Mouse (Mus musculus) left cerebral cortex, postnatal 25 days (tissue): ENCODE data around the gene Hist1h2bb. TPM values are rescaled to one million over a fixed set of nuclear protein-coding genes. Genes with fewer than 3 reads are reported as not detected.
"Not testable (repeated sequence)": the region's sequence is repeated elsewhere in the genome, so short reads cannot be mapped to it uniquely, and the experiment has no call there.

ENCODE experiments used
- DNase-seq, 2 experiments: peaks; one replicate each; pipeline ENCODE4 v3.0.0; 2022; ENCODE audit warnings: low spot score in 2 of 2, mixed read lengths in 1 of 2
- intact Hi-C: fragments of 180-260 bp; cut with DNase I; formaldehyde crosslinking; loops from one replicate; pipeline ENCODE4 v1.15.1; 2025
- total RNA-seq, 2 experiments: library from RNA; stranded (reverse); gene quantifications; 2 replicates each; pipeline ENCODE4 v1.2.3; 2021

The Hist1h2bb gene
- total RNA-seq: 10 to 100 TPM; 17.5 to 23.2 TPM

DNA sequence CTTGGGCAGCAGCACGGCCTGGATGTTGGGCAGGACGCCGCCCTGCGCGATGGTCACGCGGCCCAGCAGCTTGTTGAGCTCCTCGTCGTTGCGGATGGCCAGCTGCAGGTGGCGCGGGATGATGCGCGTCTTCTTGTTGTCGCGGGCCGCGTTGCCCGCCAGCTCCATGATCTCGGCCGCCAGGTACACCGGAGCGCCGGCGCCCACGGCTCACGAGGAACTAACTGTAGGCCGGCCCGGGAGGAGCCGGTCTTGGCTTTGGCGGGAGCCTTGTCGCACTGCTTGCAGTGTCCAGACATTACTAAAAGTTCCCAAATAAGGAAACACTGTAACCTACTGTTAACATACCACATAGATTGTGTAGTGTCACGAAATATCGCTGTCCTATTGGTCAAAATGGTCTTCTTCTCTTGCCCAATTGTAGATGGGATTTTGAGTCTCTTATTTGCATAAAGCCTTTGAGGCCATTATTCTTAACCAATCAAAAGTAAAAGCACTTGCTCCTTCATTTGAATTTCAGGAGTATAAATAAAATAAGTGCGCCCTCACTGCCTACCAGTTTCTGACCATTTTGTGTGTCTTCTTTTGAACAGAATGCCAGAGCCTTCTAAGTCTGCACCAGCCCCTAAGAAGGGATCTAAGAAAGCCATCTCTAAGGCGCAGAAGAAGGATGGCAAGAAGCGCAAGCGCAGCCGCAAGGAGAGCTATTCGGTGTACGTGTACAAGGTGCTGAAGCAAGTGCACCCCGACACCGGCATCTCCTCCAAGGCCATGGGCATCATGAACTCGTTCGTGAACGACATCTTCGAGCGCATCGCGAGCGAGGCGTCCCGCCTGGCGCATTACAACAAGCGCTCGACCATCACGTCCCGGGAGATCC, at the start of gene Hist1h2bb:
Gene Hist1h2bb, plus strand, starts transcription at position 534 of the 880 bp plus-strand sequence.
- DNase-seq: peak; percentile 85 to 96
- intact Hi-C loops: not testable (repeated sequence)

DNA sequence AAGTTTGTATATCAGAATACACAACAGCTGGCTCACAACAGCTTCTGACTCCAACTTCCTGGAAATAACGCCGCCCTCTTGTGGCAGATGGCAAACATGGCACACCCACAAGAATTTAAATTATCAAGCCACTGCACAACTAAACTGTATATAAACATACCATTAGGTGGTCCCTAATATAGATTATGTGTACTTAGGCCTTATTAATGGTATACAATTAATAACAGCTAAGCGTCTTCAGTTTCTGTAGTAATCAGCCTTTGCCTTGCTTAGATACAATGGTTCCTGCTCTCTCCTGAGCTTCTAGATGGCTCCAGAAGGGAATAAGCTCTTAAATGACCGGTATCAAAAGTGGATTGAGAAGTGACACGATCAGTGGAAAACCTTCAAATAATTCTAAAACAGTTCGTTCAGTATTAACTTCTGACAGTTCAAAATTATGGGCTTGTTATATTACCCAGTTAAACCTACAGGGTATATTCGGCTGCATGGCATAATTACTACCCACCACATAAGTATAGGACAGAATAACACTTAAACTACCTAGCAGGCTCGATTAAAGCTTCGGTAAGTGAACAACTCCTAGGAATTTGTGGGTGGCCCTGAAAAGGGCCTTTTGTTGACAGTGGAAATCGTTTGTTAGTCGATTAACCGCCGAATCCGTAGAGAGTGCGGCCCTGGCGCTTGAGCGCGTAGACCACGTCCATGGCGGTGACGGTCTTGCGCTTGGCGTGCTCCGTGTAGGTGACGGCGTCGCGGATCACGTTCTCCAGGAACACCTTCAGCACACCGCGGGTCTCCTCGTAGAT, 48.8 kb upstream of the Hist1h2bb start:
- intact Hi-C loops: loop anchor here (1.0 to 5.0 kb wide), 4 partner anchors 13 to 1655 kb away; partner anchors contain the start of genes Hist1h1c, Hist1h2ag, Hist1h2bc and Hist1h2be
- peak; percentile 44 to 72 for DNase-seq

DNA sequence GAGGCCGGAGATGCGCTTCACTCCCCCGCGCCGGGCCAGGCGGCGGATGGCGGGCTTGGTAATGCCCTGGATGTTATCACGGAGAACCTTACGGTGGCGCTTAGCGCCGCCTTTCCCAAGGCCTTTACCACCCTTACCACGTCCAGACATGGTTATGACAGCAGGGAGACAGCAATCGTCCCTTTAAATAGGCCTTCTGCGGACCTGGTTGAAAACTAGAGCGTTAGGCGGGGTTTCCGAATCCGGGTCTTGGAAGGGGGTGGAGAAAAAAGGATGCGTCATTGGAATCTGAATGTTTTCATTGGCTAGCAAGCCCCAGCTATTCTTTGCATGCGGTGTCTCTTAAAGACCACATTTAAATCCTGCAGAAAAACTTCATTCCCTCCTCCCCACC, 48.2 kb upstream of the Hist1h2bb start, which contains the start of gene Hist1h4c:
Gene Hist1h4c, minus strand, starts transcription at position 155 of the 394 bp plus-strand sequence.
- DNase-seq: peak; percentile 99 to 100
- intact Hi-C loops: loop anchor here (1.0 to 5.0 kb wide), 4 partner anchors 14 to 1656 kb away; partner anchors contain the start of genes Hist1h1c, Hist1h2ag, Hist1h2bc and Hist1h2be

DNA sequence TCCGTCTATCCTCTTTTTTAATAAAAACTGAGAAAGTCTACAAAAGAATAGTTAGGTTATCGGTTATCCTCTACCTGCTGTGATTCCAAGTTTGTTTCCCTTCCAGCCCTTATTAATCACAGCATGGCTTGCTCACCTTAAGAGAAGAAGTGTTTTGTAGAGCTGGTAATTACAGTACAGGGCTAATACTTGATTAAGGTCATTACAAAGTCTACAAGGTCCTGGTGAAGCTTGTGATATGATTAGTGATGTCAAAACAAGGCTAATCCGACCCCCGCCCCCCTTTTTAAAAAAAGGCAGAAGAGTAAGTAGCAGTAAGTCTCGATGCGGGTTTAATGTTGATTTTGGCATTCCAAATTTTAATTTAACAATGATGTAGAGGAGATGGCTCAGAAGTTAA, 47.5 kb upstream of the Hist1h2bb start:
- intact Hi-C loops: loop anchor here (1.0 to 5.0 kb wide), 4 partner anchors 15 to 1657 kb away; partner anchors contain the start of genes Hist1h1c, Hist1h2ag, Hist1h2bc and Hist1h2be
- DNase-seq: no peak

DNA sequence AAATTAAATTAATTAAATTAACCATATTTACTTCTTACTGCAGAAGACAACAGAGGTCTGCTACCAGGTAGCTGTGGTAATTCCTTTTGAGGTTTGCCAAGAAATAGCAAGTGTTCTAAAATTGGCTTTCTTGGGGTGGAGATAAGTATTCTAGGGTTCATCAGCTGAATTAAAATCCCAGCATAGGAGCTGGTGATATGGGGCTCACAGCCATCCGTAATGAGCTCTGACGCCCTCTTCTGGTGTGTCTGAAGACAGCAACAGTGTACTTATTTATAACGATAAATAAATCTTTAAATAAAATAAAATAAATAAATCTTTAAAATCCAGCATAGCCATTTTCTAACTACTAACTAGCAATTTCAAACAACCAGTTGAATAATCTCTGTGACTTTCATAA, 46.8 kb upstream of the Hist1h2bb start:
- intact Hi-C loops: loop anchor here (5.0 kb wide), 1 partner anchor 1657 kb away; the partner anchor contains the start of genes Hist1h2ag, Hist1h2bj and Hist1h4i
- DNase-seq: no peak

DNA sequence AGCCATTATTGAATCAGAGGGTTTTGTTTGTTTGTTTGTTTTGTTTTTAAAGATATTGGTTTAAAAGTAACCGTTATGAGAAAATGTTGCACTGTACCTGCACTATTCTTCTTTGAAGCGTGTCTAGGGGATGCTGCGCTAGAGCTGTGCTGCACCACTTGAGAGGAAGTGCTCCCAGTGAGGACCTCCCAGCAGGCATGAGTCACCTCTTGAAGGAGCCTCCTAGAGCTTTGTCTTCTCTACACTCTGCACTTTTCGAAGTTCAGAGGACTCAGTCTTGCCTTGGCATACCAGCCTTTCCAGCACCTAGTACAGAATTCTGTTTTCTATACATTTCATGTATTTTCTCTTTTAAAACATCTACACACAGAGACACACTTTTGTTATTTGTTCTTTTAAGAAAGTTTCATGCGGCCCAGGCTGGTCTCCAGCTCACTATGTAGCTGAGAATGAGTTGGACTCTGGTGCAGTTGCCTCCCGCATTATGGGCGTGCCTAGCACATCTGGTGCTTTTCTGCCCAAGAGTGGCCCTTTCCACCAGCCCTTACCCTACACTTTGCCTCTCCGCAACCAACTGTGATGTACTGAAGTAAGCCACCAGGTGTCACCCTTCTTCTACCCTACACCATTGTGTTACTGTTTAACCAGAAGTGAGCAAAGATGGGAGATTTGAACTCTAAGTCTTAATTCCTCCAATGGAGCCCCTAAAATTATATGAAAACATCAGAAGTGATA, 45.6 kb upstream of the Hist1h2bb start:
- peak; percentile 81 to 88 for DNase-seq
- intact Hi-C loops: loop anchor here (1.0 kb wide), 1 partner anchor 31 kb away; no protein-coding TSS in a partner anchor

DNA sequence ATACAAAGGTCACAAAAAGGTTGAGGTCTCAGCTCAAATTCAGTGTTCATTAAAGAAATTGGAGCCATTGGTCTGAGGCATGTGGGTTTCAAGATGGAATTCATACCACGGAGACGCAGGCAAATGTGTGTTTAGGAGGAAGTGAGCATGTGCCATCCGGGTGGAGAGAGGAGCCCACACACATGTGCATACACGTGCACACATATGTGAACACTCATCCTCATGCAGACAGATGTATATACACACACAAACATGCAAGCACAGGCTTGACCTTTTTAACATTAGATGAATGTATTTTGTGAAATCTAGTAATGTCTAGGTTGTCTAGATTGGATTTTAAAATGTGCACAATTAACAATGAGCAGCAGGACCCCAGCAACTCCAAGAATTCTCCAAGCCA, 44.3 kb upstream of the Hist1h2bb start:
- intact Hi-C loops: no loop called here
- DNase-seq: no peak

DNA sequence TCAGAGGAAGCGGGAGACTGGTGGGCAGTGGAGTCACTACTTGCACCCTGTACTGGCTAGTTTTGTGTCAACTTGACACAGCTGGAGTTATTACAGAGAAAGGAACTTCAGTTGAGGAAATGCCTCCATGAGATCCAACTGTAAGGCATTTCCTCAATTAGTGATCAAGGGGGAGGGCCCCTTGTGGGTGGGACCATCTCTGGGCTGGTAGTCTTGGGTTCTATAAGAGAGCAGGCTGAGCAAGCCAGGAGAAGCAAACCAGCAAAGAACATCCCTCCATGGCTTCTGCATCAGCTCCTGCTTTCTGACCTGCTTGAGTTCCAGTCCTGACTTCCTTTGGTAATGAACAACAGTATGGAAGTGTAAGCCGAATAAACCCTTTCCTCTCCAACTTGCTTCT, 43.7 kb upstream of the Hist1h2bb start:
- not testable (repeated sequence) for DNase-seq

DNA sequence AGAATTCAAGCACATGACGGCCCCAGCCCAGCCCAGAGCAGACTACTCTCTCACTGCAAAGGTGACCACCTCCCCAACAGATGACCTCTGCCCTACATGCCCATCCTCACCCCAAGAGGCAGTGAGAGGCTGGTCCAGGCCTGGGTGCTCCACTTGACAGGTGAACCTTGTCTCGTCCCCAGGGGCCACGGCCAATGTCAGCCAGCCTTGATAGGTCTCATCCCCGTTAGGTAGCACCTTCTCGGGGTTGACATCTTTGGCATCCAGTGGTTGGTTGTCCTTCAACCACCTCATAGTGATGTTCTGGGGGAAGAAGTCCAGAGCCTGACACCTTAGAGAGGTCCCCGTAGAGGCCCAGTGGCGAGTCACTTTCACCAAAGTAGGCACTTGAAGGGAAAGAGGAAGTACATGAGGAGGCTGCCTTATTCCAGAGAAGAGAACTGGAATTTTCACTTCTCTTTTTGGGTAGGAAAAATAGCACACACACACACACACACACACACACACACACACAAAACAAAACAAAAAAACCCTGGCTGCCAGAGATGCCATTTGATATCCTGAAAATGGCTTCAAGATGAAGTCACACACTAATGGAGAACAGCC, 40.7 kb upstream of the Hist1h2bb start:
- DNase-seq: no peak
- intact Hi-C loops: no loop called here

More for the DNA sequence above, 43.7 kb upstream of the Hist1h2bb start:
- intact Hi-C loops: not testable (repeated sequence)

DNA sequence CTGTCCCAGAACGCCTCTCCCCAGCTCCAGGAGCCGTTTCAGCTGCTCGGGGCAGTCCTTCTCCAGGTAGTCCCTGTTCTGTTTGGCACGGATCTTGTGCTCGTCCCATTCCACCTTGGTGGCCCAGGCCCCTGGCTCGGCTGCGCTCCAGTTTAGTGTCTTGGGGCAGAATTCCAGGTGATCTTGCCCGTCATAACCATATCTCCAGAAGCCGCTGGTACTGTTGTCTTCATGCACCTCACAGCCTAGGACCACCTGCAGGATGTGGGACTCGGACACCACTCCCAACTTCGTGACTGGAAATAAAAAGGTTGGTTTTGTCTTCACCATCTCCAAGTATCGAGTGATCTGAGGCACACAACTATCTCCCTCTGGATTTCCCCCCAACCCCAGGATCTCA, 39.8 kb upstream of the Hist1h2bb start:
- intact Hi-C loops: no loop called here
- no peak for DNase-seq

DNA sequence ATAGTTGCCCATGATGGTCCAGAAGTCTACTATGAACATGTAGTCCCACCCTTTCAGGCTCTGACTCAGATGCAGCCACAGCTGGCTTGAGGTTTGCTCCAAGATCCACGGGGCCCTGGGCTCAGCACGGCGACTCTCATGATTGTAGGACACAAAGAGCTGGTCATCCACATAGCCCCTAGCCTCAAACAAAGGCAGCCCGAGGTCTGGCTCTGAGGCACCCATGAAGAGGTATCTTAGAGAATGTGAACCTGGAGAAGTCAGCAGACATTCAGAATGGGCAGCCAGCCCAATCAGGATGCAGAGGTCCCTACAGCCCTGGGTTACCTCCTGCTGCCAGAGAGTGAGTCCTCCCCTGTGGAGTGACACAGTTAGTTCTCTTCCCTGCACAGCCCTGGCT, 38.5 kb upstream of the Hist1h2bb start:
- DNase-seq: no peak
- intact Hi-C loops: no loop called here

DNA sequence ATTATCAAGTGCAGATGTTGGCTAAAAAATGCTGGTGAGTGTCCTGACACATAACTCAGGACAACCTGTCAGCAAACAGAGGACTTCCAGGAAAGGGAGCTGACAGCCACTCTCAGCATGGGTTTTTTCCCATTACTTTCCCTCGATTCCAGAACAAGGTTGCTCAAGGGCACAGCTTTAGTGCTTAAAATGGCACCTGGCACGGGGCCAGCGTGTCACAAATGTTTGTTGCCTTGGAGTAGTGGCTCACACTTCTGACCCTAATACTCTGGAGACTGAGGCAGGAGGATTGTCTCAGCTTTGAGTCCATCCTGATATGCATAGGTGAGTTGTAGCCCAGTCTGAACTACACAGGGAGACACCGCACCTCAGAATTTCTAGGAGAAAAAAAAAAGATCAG, 37.9 kb upstream of the Hist1h2bb start:
- intact Hi-C loops: no loop called here
- DNase-seq: no peak

DNA sequence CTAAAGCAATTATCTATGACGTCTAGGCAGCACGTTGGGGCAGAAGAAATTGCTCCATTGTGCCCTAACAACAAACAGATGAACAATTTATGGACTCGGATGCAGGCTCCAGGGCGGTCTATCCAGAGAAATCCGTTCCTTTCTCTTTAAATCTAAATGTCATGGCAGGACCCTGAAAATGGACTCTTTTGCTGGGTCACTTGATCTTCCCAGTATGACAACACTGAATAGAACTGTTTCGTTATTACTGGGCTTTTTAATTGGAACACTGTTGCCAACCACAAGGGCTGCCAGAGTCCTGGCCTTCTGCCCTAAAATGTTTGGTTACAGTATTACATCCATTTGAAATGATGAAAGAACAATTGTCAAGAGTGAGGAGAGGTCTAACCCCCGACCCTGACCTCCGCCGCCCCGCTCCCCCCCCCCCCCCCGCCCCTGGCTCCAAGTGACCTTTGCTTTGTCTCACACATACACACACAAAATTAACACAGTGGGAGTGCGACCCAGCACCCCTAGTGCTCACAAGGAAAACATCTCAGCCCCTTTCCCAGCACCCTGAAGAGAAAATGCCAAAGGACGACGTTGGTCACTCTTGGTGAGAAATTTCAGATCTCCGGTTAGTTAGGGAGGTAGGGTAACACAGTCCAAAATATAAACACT, 36.7 kb upstream of the Hist1h2bb start:
- no peak for DNase-seq
- intact Hi-C loops: no loop called here

DNA sequence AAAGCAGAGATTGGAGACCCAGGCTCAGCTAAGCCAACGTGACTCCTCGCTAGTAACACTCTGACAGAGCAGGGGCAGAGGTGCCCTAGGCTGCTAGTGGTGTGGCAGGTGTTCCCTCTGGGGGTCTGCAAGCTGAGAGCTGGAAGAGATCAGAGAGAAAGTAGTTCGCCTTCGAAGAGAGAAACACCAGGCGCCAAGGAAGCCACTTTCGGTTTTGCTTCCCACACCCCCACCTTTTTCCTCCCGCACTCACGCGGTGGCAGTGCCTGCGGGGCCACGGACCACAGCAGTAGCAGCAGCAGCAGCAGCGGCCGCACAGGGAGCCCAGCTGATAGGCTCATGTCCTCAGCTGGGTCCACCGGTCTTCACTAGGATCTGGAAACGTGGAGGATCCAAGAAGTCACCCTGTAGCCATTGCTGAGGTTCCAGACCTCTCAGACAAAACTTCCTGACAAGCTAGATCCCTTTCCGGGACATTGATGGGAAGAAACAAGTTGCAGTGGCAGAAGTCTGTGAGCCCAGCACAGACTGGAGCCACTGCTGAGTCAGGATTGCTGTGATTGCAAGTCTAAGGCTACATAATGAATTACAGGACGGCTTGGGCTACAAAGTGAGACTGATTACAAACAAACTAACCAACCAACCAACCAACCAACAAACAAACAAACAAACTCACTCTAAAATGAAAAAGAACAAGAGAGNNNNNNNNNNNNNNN, 36.0 kb upstream of the Hist1h2bb start, which contains the start of gene Hfe:
Gene Hfe, minus strand, starts transcription at position 481 of the 716 bp plus-strand sequence.
- intact Hi-C loops: no loop called here
- peak; percentile 8 to 43 for DNase-seq

DNA sequence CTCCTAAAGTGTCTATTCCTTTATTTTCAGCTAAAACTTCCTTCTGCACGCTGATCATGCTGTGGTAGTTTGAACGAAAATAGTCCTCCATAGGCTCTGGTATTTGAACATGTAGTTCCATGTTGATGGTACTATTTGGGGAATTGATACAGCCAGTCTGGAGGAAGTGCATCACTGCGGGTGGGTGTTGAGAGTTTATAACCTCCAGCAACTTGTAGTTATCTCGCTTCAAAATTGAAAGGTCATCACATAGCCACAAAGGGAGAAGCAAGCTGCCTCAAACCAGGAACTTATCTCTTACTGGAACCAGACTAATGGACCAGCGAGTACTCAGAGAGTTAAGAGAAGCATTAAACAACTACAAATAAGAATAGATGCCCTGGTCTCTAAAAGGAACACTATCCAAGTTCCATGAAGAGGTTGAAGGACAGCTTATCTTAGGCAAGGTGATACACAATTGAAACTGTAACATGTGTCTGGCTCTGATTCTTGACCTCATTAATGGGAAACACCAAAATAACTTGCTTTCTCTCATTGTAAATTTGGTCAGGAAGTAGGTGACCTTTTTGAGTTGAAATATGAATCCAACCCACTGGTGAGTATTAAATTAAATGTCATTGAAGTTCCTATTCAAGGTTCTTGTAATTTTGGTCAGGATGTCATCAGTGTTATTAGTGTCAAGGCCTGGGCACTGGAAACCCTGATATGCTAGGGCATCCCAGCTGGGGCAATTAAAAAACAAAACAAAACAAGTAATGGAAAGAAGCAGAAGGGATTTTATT, 30.1 kb upstream of the Hist1h2bb start:
- DNase-seq: no peak
- intact Hi-C loops: no loop called here

DNA sequence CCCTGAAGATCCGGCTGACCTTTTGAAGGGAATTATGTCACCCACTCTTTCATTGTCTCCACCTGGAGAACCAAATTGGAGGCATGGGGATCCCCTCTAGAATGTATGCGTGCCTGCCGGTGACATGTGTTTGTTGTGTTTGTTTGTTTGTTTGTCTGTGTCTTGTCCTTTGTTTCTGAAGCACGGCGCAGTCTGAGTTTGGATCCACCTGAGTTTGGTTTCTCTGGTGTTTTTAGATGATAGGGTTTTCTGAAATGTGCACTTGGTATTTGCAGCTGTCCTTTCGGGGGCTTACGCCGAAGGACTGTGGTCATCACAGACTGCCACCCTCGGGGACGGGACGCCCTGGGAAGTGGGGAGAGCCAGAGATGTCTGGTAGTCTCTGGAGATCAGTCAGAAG, 29.4 kb upstream of the Hist1h2bb start:
- intact Hi-C loops: no loop called here
- no peak for DNase-seq
